Mouse (Mus musculus): ENCODE results near the gene C8b. TPM values are rescaled to one million over a fixed set of nuclear protein-coding genes. Genes with fewer than 3 reads are reported as not detected.
A peak's percentile ranks its signal among the peaks of the same experiment; 100 is the strongest.

The C8b gene
- total RNA-seq, 2 experiments from 2014 or later: 0.43 TPM; not detected in 1

DNA sequence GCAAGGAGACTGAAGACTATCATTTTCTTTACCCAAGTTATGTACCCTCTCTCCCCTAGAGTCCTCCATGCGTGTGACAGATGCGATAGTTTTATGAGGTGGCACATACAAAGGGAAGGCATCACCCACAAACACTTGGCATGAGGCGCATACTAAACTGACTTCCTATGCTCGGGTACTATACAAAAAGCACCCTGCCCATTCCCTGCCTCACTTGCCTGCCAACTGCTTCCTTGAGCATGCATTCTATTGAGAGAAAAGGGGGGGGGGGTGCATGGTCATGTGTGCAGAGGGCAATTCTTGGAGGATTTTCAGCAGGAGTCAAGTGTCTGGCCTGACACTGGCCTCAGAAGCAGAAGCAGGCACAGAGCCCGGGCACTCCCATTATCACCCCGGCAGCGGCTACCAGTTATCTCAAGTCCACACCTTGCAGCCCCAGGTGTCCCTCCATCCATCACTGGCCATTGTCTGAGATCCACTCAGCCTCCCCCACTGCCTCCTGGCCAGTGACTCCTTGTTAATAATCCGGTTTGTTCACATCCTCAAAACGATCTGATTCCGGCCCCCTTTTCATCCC is 44.7 kb downstream of the C8b start:
- DNase-seq: no peak

DNA sequence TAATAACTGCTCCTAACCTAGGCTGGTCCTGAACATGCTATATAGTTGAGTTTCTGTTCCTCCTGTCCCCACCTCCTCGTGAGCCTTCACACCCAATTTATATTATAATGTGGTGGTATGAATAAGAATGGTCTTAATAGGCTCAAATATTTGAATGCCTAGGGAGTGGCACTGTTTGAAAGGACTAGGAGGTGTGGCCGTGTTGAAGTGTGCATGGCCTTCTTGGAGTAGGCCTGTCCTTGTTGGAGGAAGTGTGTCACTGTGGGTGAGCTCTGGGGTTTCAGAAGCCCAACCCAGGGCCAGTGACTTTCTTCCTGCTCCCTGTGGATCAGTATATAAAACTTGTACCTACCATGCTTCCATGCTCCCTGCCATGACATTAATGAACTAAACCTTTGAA is 47.5 kb downstream of the C8b start:
- DNase-seq: no peak

DNA sequence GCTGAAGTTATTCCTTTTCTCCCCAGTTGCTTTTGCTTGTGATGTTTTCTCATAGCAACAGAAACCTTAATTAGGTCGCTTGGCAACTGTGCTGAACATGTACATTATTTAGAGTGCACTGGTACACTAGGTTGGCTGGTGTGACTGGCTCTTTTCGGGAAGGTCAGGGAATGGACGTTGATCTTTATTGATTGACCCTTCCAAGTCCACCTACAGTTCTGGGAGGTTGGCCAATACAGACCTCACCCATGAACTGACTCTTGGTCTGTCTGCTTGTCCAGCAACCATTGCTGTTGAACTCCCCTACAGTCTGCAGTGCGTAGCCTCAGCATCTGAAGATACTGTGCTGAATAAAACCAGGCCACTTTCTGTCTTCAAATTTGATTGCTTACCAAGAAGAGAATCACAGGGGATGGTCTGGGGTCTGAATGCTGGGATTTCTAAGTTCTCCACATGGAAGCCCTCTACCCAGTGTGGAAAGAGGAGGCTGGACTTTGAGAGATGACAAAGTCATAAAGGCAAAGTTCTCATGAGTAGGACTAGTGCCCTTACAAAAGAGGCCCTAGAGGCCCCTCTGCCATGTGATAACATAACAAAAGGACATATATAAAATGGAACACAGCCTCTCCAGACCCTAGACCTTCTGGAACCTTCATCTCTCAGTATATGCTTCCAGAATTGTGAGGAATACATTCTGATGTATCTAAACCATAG is 50.6 kb downstream of the C8b start:
- DNase-seq: no peak

DNA sequence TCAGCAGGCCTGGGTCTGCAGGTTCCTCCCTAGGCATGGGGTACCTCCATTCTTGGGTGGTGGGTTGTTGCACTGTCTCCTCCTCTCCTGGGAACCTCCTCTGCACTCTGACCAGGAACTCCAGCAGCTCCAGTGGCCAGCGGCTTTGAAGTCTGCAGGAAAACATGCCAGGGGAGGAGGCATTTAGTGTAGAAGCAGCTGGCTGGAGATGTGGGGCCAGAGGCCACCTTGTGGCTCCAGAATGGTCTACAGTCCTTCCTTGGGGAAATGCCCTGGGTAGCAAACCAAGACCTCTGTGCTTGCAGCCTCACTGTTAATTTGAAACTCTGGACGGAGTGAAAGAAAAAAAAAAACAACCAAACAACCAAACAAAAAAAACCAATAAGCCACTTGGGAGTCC is 51.4 kb downstream of the C8b start:
- no peak for DNase-seq

DNA sequence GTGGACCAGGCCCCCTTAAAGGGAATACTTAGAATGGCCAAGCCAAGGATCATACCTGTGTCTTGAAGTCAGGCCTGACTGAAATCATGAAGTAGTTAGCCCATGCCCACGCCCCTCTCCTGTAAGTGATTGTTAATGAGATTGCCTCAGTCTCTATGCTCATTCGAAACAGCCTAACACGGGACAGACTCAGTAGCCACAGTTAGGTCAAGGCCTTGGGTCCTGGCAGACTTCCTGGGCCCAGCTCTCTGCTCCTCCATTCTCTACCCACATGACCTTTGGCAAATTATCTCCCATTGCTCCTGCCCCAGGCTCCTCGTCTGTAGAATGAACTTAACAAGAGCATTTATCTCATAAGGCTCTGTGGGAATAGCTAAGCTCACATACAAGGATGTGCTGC is 52.9 kb downstream of the C8b start:
- DNase-seq: peak; percentile 51 to 80

DNA sequence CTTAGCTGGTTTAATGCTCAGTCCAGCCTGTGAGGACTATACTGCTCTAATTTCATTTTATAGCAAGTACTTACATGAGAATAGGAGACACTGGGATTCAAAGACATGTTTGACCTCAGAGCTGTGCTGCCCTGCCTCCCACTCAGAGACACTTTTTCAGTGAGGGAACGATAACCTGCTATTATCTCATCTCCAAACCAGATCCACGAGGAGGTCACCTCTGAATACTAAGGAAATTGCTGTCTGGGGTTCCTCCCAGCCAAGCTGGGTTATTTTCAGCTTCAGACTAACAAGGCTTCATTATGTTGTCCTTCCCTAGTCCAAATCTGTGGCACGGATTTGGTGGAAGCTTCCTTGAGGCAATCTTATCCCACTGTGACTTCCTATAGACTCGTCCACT is 53.8 kb downstream of the C8b start:
- DNase-seq: no peak

DNA sequence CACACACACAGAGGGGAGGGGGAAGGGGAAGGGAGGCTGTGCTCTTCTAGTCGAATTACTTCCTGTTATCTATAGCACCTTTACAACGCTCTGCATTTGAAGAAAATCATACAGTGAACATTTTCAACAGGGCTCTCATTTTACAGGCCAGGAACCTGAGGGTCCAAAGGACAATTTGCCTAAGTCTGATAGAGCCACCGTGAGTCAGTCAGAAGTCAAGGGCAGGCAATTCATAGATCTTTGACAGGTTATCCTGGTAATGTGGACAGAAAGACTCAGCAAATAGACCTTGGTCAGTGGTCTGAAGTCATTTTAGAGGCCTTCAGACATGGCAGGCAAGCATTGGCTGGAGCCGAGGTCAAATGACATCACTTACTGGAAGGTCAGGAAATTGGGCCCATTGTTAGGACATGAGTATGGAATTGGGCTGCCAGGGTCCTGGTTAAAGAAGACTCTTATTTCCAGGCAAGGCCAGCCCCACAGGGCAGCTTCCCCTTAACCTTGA is 57.5 kb downstream of the C8b start:
- DNase-seq: peak; percentile 62 to 76

DNA sequence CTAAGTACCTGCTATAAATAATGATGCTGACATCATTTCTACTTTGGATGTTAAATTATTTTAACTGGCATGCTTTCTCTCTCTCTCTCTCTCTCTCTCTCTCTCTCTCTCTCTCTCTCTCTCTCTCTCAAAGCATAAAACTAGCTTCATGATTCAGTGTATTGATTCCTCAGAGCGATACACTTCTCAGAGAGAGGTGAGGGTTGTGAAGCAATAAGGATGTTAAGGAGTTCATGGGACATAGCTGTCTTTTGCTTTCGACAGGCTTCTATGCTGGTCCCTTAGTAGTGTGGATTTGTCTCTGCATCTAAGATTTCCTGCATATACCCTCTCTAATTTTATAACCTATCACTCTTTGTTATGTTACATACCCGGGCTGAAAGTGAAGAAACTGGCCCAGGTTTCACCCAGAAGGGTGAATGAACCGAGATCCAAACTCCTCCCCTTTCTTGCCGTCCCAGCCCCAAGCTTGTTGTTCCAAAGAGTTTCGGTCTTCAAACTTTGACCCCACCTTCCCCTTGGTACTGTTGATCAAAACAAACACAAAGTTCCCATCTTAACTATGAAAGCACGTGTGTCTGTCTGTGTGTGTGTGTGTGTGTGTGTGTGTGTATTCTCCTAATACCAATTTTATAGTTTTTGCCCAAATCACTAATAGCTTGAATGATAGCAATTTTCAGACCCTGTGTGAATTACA is 58.4 kb downstream of the C8b start:
- DNase-seq: no peak

DNA sequence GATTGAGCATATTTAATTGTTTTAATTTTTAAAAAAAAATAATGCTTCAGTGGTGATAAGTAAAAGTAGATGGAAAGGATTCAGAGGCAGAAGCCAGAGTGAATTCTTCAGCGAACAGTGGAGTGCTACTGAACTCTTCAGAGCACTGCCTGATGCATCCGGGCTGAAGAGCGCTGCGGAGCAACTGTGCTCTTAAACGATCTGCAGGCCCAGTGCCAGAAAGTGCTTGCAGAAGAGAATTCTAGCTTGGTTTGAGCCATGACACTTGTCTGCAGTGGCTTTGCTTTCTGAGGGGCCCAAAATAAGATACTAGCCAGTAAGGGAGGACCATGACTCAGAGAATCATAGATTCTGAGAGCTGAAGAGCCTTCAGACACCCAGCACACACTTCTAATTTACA is 62.8 kb downstream of the C8b start:
- no peak for DNase-seq

DNA sequence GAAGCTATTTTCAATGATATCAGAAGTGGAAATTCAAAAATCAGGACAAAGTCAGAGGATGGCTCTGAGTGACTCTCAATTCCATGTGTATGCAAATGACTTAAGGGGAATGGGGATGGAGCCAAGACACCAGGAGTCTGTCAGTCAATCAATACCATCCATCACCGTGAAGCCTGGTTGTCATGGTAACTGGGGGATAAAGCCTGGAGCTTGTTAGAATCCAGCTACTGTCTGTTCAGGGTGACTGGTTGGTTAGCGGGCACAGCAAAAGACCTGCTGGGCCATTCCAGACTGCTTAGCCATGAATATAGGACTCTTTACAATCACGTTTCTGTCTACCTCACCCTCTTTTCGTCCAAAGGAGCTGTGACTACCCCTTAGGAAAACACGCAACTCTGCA is 69.0 kb downstream of the C8b start:
- no peak for DNase-seq

DNA sequence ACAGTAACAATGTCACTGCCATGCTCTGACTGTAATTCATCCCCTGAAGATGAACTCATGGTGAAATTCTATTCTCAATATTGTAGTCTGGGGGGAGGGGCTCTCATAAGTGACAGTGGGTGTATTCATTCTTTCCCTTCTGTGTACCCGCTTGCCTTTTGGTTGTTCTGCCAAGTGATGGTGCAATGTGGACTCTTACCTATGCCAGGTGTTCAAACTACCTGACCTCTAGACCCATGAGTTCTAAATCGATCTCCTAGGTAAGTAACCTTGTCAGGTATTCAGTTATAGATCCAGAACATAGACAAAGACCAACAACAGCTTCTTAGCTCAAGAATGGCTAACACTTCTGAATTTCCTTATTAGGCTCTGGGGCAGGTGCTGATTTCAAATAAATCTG is 72.2 kb downstream of the C8b start:
- DNase-seq: no peak

DNA sequence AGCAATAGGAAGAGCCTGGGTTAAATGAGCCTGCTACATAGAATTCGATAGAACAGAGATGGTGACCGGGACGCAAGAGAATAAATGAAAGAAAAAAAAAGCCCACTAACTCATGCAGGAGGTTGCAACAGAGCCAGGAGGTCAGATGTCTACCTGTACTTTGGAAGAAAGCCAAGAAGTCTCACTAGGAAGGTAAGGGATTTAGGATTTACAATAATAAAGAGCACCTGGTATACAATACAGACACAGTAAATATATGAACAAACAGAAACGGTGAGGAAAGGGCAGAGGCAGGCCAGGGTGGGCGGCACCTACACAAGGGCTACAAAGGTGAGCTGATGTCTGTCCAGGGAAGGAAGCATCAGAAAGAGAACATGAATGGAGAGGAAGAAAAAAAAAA is 76.1 kb downstream of the C8b start:
- DNase-seq: no peak

DNA sequence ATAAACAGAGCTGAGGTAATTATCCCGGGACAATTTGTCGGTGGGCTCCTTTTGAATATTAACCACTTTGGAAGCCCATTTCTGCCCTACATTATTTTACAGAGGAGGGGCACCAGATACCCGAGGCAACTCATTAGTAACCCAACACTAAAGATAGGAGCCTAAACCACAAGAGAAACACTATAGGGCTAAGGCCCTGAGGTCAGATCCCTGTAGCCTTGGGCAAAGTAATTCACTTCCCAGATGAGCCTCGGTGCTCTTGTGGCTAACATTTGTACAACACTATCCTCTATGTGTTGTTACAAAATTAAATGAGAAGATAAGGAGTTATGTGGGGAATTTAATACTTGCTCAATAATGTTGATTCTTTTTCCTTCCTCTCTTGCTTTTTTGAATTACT is 77.4 kb downstream of the C8b start:
- no peak for DNase-seq

Other genes with a start within 250 kb of the C8b start
- gene Gm17662, start 91.0 kb downstream of the C8b start, total RNA-seq (2021): not detected
- under 1 TPM; 0.33 to 0.50 TPM for gene C8a, start 110.1 kb downstream of the C8b start, total RNA-seq (2021)
- gene Fyb2, start 147.1 kb downstream of the C8b start, total RNA-seq (2021): under 1 TPM; 0.66 to 0.70 TPM